Mouse (Mus musculus) megakaryocyte, adult 5-6 weeks (primary cell): ENCODE results near the gene Ddx41. TPM values are rescaled to one million over a fixed set of nuclear protein-coding genes. Genes with fewer than 3 reads are reported as not detected.

ENCODE experiments used
- ATAC-seq: 2 replicates; pipeline ENCODE4 v1.8.0; 2016; ENCODE audit warnings: mild to moderate bottlenecking, inconsistent platforms; ENCODE audit not compliant: poor library complexity, severe bottlenecking
- total RNA-seq, 2 experiments: library from RNA; stranded (forward) in 1 of 2; stranded (reverse) in 1 of 2; fragments of 153-499, 151-499 nt in 1 of 2; fragments of 221-1000, 200-1000 nt in 1 of 2; gene quantifications; 2 replicates each; pipeline versions ENCODE4 v1.2.3 to v1.2.4; 2015 to 2017

Gene Ddx41
- total RNA-seq, 2 experiments from 2014 or later: 20.9 to 41.4 TPM

DNA sequence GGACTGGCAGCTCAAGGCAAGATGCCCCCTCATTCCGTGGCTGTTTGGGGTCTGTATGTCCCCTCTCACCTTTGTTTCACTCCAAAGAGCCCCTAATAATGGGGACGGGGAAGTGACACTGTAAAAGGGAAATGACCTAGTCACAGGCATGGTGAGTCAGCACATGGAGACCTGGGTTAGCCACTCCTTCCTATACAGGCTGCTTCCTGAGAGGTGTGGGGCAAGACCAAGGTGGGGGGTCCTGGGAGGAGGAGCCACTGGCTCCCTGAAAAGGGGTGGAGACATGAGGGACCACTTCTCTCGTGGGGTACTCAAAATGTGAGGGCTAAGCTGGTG is 26.2 kb downstream of the Ddx41 start:
- ATAC-seq: peak; percentile 66

DNA sequence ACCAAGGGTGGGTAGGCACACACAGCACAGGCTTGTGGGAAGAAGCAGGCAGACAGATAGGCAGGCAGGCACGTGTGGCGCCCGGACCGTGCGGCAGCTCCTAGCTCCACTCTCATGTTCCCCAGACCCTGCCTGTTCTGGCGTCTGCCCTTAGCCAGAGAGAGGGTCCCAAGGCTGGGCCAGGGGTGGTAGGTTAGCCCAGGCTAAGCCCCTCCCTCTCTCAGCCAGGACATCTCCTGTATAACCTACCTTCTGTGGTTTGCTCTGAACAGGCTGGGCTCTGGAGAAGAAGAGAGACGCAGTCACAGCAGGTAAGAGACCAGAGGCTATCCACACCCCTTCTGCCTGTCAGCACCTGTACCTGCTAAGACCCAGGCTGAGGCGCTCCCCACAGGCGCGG is 27.9 kb downstream of the Ddx41 start:
- ATAC-seq: no peak

DNA sequence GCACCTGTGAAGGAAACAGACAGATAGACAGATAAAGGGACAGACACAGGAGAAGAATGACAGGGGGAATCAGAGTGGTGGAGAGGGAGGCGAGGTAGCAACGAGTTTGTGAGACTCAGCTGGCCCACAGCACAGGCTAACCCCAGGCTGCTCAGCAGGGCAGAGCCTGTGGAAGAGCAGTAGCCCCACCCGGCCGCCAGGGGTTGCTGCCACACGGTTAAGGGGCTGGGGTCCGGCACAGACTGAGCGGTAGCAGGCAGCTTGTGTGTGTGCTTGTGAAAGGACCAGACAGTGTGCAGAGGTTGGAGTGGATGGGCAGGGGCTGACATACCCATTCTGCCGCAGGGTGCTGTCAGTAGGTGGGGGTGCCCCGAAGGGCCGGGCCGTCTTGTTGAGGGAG is 28.6 kb downstream of the Ddx41 start:
- no peak for ATAC-seq

DNA sequence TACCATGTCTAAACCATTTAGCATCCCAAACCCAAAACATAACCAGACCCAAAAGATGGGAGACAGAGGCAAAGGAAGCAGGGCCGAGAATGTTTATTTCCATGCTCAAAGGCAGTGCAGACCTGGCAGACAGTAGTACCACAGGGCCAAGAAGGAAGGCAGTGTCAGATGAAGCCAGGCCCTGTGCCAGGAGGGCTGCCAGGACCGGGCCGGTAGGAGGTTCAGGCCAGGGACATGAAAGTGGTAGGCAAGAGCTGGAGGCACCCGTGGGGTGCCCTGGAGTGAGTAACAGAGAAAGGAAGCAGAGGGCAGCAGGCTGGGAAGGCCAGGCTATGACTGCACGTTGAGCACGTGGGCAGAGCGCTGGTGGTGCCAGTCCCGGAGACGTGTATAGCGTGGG is 29.8 kb downstream of the Ddx41 start:
- ATAC-seq: no peak

DNA sequence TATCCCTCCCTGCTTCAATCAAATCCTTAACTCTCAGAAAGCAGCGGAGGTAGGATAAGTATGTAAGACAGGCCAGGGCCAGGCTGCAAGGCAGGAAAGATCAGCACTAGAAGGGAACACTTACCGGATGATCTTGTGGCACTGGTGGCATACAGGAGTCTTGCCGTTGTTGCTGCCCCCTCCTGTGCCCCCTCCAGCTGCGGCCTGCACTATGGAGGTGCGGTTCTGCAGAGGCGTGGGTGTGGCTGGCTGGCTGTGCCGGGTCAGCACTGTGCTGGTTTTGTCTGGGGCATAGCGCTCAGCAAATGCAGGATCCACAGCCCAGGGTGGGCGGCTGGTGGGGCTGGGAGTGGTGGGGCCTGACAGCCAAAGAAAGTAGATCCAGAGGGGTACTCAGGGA is 30.6 kb downstream of the Ddx41 start:
- no peak for ATAC-seq

DNA sequence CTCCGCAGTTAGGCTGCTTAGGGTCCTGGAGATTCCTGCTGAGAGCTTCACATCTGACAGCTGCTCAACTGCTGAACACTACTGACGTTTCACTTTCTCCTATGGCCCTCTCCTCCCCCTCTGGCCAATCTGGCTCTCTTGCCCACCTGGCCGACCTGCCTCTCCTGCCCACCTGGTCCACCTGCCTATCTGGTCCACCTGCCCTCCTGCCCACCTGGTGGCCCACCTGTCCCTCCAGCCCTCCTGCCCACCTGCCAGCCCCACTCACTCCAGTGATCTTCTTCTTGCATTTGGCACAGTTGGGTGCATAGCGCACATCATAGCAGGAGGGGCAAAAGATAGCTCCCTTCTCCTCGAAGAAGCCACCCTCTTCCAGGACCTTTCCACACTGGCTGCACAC is 32.1 kb downstream of the Ddx41 start:
- no peak for ATAC-seq

DNA sequence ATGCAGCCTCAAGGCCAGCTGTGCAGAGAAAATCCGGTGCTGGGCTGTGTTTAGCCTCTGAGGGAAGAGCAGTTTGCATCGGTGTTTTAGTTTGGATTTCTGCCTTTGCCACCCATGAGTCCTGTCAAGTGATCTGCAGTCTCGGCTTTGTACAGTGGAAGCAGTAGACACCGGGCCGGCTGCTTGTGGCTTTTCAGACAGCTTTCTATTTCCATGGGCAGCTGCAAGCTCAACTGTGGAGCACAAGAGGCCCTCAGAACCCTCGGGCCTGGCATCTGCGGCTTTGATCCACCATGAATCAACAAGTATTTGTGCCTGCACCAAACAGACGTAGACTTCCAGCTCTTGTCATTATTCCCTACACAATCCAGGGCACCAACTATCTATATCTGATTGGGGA is 34.1 kb downstream of the Ddx41 start:
- no peak for ATAC-seq

DNA sequence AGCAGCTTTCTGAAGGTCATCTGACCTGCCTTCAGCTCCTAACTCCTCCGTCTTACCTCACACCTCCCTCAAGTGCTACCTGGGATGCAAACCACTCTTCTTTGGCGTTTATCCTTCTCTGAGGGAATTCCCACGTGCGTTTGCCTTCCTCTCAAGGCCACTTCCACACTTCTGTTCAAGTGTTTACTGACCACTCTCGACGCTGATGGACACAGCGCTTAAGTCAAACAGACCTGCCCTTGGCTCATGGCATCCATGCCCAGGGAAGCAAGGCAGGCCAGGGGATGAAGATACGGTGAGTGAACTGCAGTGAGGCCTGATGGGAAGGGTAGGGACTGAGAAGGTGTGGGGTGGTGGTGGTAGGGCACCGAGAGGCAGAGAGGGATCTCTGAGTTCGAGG is 35.9 kb downstream of the Ddx41 start:
- no peak for ATAC-seq

DNA sequence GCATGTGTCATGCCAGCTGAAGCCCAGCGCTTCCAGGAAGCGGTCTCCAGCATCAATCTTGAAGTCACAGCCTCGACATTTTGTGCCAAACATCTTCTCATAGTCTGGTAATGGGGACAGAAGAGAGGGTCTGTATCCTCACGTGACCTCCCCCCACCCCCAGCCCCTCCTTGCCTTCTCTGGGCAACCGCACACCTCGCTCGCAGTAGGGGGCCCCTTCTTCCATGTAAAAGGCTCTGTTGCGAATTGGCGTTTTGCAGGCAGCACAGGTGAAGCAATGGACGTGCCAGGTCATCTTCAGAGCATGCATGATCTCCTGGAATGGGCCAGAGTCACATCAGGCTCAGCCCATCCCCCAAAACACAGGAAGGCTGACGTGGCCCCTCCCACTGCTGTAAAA is 37.6 kb downstream of the Ddx41 start:
- ATAC-seq: no peak

DNA sequence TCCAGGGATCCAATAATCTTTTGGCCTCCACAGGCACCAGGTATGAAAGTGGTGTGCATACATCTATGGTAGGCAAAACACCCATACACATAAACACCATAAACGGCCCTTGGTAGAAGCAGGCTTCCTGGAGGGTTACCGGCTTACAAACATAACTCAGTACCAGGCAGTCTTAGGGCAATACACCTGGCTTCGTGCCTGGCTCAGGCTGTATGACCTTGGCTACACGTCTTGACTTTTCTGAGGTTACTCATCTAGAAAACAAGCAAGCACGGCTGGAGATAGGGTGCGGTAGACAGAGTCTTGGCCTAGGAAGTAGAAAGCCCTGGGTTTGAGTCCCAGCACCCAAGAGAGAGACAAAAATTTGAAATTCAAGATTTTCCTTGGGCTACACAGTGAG is 39.8 kb downstream of the Ddx41 start:
- no peak for ATAC-seq

DNA sequence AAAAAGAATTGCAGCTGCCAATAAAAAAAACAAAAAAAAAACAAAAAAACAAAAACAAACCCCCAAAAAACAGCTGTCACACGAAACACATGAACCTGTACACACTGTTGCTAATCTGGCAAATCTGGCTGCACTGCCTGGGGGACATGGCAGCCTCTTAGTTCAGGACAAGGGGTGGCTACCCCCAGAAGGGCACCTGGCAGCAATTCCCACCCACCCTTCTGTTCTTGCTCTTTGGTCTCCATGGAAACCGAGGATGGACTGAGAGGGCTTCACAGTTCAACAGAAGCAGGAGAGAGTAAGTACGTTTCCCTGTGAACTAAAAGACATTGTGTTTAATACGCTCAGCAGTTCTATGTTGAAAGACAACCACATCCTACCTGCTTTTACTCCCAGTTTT is 40.8 kb downstream of the Ddx41 start:
- no peak for ATAC-seq

DNA sequence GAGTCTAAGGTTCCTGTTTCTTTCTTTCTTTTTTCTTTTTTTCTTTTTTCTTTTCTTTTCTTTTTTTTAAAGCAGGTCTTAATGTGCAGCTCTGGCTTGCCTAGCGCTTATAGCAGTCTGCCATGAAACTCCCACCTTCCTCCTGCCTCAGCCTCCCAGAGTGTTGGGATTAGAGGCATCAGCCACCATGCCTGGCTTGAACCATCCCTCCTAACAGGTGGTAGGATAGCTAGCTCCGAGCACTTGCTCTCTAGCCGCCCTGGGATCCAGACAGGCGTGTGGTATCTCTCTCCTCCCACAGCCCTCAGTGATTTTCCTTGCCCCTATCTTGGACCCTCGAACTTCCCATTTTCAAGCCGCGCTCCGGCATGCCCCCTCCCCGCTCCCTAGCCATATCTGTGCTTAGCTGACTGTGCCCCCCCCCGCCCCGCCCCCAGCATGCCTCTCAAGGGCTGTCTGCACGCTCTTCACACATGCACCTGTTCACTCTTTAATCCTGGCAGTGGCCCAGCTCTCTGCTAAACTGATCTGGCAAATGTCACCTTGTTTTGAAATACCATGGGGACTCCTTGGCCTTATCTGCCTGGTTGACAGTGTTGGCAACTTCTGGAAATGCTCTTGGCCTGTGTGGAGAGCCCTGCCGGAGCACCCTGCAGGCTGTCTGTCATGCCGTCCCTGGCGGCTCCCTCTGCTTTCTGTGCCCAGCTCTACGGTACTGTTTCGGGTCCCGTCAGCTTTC is 41.4 kb downstream of the Ddx41 start:
- no peak for ATAC-seq

DNA sequence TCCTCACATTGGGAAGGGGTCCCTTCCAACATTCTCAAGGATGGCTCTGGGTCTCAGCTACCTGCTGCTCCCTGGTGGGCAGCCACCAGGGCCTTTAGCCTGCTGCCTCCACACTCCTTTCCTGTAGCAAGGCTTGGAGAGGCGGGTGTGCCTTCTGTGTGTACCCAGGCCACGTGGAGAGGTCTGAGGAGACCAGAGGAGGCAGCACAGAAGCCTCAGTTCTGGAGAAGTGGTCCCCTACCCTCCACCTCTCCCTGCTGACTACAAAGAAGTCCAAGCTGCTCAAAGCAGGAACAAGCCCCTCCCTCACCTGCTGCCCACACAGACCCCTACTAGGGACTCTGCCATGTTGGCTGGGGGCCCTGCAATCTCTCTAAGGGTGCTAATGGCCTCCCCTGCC is 42.2 kb downstream of the Ddx41 start:
- no peak for ATAC-seq

DNA sequence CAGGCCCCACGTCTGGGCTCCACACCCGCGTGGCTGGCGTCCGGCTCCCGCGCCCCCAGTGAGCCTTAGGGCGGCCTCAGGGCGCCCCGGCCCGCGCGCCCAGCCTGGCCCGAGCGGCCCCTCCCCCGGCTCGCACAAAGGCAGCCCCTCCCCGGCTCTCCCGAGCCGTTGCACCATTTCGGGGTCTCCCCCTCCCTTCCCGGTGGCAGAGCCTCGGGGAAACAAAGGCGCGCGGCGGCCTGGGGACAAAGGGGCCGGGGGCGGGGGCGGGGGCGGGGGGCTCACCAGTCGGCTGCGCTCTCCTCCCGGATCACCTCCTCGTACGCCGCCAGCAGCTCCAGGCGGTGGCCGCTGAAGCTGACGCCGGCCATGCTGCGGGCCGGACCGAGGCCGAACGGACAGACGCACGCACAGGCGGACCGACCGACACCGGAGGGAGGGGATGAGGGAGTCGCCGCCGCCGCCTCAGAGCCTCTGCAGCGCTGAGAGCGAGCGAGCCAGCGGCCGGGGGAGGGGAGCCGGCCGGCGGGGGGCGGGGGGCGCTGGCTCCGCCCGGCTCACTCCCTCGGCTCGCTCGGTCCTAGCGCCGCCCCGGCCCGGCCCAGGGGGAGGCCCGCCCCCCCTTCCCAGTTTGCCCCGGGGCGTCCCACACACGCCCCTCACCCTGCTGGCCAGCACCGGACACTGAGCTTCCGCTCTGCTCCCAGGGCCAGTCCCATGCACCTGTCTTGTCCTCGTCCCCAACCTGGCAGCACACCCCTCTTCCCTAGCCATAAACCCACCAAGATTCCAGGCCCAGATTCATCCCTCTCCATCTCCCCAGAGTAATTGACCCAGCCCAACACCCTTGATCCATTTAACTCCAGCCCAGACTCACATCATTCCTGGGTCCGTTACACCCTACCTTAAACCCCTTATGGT is 48.6 kb downstream of the Ddx41 start, which contains the start of gene Dbn1:
TSS of gene Dbn1 (minus strand) at position 534 of the 921 bp plus-strand sequence.
- ATAC-seq: peak; percentile 19; the same call in 1 of the 2 replicates

DNA sequence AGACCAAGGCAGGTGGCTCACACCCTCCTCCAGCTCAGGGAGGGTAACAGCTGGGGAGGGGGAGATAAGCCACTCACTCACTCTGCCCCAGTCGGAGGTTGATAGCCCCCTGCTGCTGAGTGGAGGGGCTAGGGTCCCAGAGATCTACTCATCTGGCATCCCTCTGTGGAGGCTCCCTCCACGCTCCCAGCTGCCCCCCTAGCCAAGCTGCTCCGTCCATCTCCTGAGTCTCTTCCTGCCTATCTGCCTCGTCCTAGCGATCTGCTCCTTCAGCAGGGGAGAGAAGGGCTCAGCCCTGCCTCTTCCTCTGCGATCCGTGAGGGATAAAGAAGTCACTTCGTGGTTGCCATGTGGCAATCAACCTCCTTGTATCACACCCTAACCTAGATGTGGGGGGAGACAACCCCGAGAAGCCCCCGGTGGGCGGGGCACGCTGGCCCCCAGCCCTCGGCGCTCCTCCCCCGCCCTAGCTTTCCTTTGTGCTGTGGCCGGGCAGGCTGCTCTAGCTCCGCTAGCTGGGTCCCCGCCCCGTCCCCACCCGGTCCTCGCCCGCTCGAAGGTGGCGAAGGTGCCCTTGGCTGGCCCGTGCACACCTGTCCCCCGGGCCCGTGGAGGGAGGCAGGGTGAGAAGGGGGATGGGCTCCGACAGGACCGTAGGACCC is 49.4 kb downstream of the Ddx41 start:
- peak; percentile 31; the same call in 1 of the 2 replicates for ATAC-seq

DNA sequence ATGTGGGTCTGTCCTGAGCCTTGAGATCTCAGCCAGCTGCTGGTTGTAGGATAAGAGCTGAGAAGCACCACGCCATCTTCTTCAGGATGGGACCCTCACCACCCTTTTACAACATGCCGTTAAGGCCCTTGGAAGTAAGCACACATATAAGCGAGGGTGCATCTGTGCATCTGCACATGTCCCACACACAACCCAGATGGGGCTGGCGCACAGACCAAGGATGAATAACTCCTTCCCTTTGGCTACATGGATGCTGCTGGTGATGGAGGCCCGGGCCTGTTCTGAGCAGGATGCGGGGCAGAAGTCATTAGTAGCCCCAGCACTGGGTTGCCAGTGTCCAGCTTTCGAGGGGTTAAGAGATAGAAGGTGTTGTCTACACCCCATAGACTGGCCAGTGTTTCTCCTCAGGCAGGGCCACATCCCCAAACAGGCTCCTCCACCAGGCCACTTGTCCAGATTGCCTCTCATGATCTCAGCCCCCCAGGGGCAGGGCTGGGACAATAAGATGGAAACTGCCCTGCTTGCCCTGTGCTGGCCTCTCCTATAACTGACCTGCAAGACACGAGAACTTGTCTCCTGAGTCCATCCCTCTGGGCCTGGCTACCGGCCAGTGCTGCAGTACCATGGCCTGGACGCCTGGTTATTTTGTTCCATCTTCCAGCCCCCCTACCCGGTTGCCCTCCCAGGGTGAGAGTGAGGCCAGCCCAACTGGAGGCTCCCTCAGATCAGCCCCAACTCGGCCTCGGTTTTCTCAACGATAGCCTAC is 50.2 kb downstream of the Ddx41 start:
- no peak for ATAC-seq

DNA sequence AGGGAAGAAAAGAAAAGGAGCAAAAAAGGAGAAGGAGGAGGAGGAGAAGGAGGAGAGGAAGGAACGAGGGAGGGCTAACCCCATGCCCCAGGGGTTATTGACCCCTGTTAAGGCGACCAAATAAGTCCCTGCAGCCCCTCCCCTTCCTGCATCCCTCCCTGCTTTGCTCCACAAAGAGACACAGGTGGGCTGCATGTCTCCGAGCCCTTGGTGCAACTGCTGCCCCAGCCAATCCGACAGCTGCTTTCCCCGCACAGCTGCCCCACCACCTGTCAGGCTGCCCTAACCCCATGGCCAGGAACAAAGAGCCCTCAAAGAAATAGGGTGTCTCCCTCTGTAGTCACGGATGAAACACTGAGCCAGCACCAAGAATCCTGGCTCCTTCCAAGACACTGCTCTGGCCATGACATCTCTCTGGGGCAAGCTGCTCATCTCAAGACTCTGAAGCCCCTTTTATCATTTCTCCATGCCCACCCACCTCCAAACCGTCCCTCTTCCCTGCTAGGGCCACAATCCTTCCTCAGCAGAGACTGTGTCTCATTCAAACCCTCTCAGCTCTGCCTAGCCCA is 51.9 kb downstream of the Ddx41 start:
- ATAC-seq: no peak

DNA sequence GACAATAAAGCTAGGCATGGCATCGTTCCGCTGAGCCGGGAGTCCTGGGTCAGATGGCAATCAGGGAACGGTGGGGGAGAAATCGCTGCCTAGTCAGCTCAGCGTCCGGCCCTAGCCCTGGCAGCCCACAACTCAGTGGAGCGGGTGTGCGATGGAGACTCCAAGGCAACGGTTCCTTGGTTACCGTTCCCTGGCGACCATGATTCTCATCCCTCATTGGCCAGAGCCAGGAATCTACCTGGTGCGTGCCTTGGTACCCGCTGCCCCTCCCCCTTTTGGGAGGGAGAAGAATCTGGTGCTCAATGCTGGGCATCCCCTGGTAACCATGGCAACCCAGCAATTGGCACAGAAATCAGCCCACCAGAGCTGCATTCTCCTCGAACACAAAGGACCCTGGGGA is 52.9 kb downstream of the Ddx41 start:
- ATAC-seq: no peak

DNA sequence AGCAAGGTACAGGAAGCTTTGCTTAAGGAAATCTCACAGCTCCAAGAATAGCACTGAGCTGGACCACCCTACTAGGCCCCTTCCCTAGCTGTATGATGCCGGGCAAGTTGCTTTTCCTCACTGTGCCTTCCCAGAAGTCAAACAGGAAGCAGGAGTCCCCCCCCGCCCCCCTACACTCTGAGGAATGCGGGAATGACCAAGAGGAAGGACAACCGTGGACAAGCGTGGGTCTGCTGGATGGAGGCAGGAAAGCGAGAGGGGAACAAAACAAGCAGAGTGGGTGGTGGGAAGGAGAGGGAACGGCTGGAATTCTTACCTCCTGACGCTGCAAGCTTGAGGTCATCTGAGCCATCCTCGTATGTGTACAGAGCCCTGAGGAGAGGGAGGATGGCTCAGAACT is 53.4 kb downstream of the Ddx41 start:
- no peak for ATAC-seq

DNA sequence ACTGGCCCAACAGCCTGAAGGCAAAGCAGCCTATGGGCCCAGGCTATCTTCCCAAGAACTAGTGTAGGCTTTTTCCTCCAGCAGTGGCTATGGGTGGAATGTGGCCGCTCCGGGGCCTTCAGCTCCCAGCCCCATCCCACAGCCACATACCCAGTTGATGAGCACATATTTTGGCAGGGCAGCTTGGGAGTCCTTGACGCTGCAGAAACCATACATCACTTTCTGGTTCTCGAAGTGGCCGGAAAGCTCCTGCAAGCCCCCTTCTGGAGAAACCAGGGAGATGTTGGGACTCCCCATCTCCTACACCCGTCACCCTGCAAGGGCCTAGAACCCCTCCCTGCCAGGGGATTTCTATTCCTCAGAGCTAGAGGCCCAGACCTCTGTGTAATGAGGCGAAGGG is 53.9 kb downstream of the Ddx41 start:
- no peak for ATAC-seq
